Comparison of ENCODE assay signal across 9 mouse cellular contexts in genomic region chr15:89195261-89195681, GRCm38 (mm10). TPM values are rescaled to one million over a fixed set of nuclear protein-coding genes. Genes with fewer than 3 reads are reported as not detected.
DNase-seq lines count a peak whose midpoint lies in the region; ATAC-seq and TF ChIP-seq lines count a peak whose summit lies in the region.
"Had no signal": no experiment of that assay in that cellular context is flagged by ENCODE, and none has a peak within 500 bp of the region (broad histone marks: within the 10 kb centered on the region; RNA-seq: fewer than 3 reads in every experiment).

No protein-coding gene starts in this region.

- peak; percentile 16 to 27 for DNase-seq in B cell, adult 2 months
- peak; percentile 74 for DNase-seq in limb, embryonic 11.5 days (ENCODE audit: low spot score)
- DNase-seq in layer of hippocampus, adult 11-12 months (ENCODE audit: low spot score): no peak
- no peak for DNase-seq in gastrocnemius, adult 18-20 months (ENCODE audit: low spot score)

- peaks cover 22% of the 10 kb centered on the region for H3K4me1 ChIP-seq in erythroblast, embryonic 14.5 days (ENCODE audit: control insufficient read depth)
- 0 out of 2 replicates have a peak, but pooled peaks cover 3% of the 10 kb centered on the region for H3K4me1 ChIP-seq in embryonic fibroblast, embryonic 13.5 days (ENCODE audit: control insufficient read depth, insufficient read depth, low read length)
- no peaks in the 10 kb centered on the region for H3K4me1 ChIP-seq in limb, embryonic 11.5 days (ENCODE audit: control insufficient read depth, insufficient read depth, low read length)
- peaks cover 24% of the 10 kb centered on the region for H3K4me1 ChIP-seq in neural tube, embryonic 15.5 days

- ATAC-seq in erythroblast, adult 5-6 weeks (replicated peaks; ENCODE audit: low FRiP score, poor library complexity, severe bottlenecking): no peak
- ATAC-seq in limb, embryonic 11.5 days (ENCODE audit: insufficient number of reproducible peaks, low FRiP score, low TSS enrichment, low read depth): no peak; the same call in 1 of the 2 replicates
- ATAC-seq in neural tube, embryonic 15.5 days (ENCODE audit: low FRiP score): peak; percentile 12; the same call in 1 of the 2 replicates

- peak overlapping the region; percentile 66 for H3K4me2 ChIP-seq in limb, embryonic 11.5 days (ENCODE audit: low read depth, severe bottlenecking)
- peak overlapping the region; percentile 77 for H3K4me2 ChIP-seq in neural tube, embryonic 15.5 days

- no peaks in the 10 kb centered on the region for H3K27me3 ChIP-seq in erythroblast, embryonic 14.5 days (ENCODE audit: control insufficient read depth)
- no peaks in the 10 kb centered on the region for H3K27me3 ChIP-seq in limb, embryonic 11.5 days (ENCODE audit: control insufficient read depth, insufficient read depth, low read length)
- no peaks in the 10 kb centered on the region for H3K27me3 ChIP-seq in neural tube, embryonic 15.5 days (replicated peaks)
- H3K27me3 ChIP-seq: Patski had no signal

- TF ChIP-seq CTCF in embryonic fibroblast, embryonic 13.5 days (IDR thresholded peaks at IDR 0.05; ENCODE audit: borderline replicate concordance, insufficient read depth, low read length): no peak

- TF ChIP-seq POLR2A in embryonic fibroblast, embryonic 13.5 days (IDR thresholded peaks at IDR 0.05; ENCODE audit: low read depth, low read length): no peak

- no peak overlapping the region for H3K27ac ChIP-seq in embryonic fibroblast, embryonic 13.5 days (ENCODE audit: insufficient read depth, low read length)
- H3K27ac ChIP-seq in limb, embryonic 11.5 days (replicated peaks; ENCODE audit: low read depth, low read length): peak overlapping the region; percentile 92
- peak overlapping the region; percentile 99 for H3K27ac ChIP-seq in neural tube, embryonic 15.5 days (replicated peaks)

- peak overlapping the region; percentile 100 for H3K4me3 ChIP-seq in erythroblast, embryonic 14.5 days (replicated peaks)
- H3K4me3 ChIP-seq in embryonic fibroblast, embryonic 13.5 days (ENCODE audit: insufficient read depth, low read length): peak overlapping the region; percentile 85; the same call in 1 of the 2 replicates
- H3K4me3 ChIP-seq in limb, embryonic 11.5 days (ENCODE audit: low read depth, low read length): peak overlapping the region; percentile 60
- peak overlapping the region; percentile 97 for H3K4me3 ChIP-seq in neural tube, embryonic 15.5 days (replicated peaks)

- no peaks in the 10 kb centered on the region for H3K9me3 ChIP-seq in erythroblast, embryonic 14.5 days (ENCODE audit: control insufficient read depth, low read length)
- H3K9me3 ChIP-seq in limb, embryonic 11.5 days (ENCODE audit: control insufficient read depth, low read length): no peaks in the 10 kb centered on the region
- no peaks in the 10 kb centered on the region for H3K9me3 ChIP-seq in neural tube, embryonic 15.5 days (replicated peaks)

- peak overlapping the region; percentile 86 for H3K9ac ChIP-seq in limb, embryonic 11.5 days (ENCODE audit: low read length)
- H3K9ac ChIP-seq in neural tube, embryonic 15.5 days (replicated peaks): peak overlapping the region; percentile 100

- WGBS in limb, embryonic 11.5 days: 14% methylated on average over 6 of the region's 6 CpGs
- WGBS in neural tube, embryonic 15.5 days: 30% methylated on average over 6 of the region's 6 CpGs

- H3K36me3 ChIP-seq in erythroblast, embryonic 14.5 days (ENCODE audit: control insufficient read depth): peaks cover 7% of the 10 kb centered on the region
- no peaks in the 10 kb centered on the region for H3K36me3 ChIP-seq in limb, embryonic 11.5 days (ENCODE audit: control insufficient read depth, insufficient read depth, low read length)
- H3K36me3 ChIP-seq in neural tube, embryonic 15.5 days: peaks cover 12% of the 10 kb centered on the region

RNA-seq across cellular contexts. Expression of gene Dennd6b, which starts 1.0 kb away (rescaled TPM):
- polyA plus RNA-seq in erythroblast, embryonic 14.5 days (2012): 0.62 and 0.88 TPM in 2 replicates
- not detected in 2 replicates for total RNA-seq in erythroblast, adult 5-6 weeks (2015; ENCODE audit: low replicate concordance)
- total RNA-seq in erythroblast, adult 5-6 weeks (2017; ENCODE audit: low replicate concordance): 0.84 and 1.7 TPM in 2 replicates
- 3.1 and 4.2 TPM in 2 replicates for polyA plus RNA-seq in embryonic fibroblast, embryonic 13.5 days (2011; ENCODE audit: insufficient read length, low read depth, missing spikeins)
- 19.4 and 19.8 TPM in 2 replicates for polyA plus RNA-seq in limb, embryonic 11.5 days (2014; fragmentation: Nextera tagmentation; extraction: Ambion mirVana)
- polyA plus RNA-seq in neural tube, embryonic 15.5 days (2015; fragmentation: Nextera tagmentation; extraction: Ambion mirVana): 77.2 and 91.0 TPM in 2 replicates
- total RNA-seq in gastrocnemius, adult 18-20 months (2021): 1 to 10 TPM; 8.8 to 9.6 TPM

RNA-seq across cellular contexts. Expression of gene Plxnb2, which starts 14.7 kb away (rescaled TPM):
- 0.86 and 1.1 TPM in 2 replicates for polyA plus RNA-seq in erythroblast, embryonic 14.5 days (2012)
- total RNA-seq in erythroblast, adult 5-6 weeks (2015; ENCODE audit: low replicate concordance): 9.6 and 14.2 TPM in 2 replicates
- 4.9 and 6.9 TPM in 2 replicates for total RNA-seq in erythroblast, adult 5-6 weeks (2017; ENCODE audit: low replicate concordance)
- 194 and 237 TPM in 2 replicates for polyA plus RNA-seq in embryonic fibroblast, embryonic 13.5 days (2011; ENCODE audit: insufficient read length, low read depth, missing spikeins)
- 122 and 125 TPM in 2 replicates for polyA plus RNA-seq in limb, embryonic 11.5 days (2014; fragmentation: Nextera tagmentation; extraction: Ambion mirVana)
- polyA plus RNA-seq in neural tube, embryonic 15.5 days (2015; fragmentation: Nextera tagmentation; extraction: Ambion mirVana): 69.4 and 72.3 TPM in 2 replicates
- 1 to 10 TPM; 4.0 to 8.2 TPM for total RNA-seq in gastrocnemius, adult 18-20 months (2021)

RNA-seq across cellular contexts. Expression of gene Ppp6r2, which starts 16.1 kb away (rescaled TPM):
- 9.5 and 14.5 TPM in 2 replicates for polyA plus RNA-seq in erythroblast, embryonic 14.5 days (2012)
- 18.1 and 19.6 TPM in 2 replicates for total RNA-seq in erythroblast, adult 5-6 weeks (2015; ENCODE audit: low replicate concordance)
- 26.2 and 47.5 TPM in 2 replicates for total RNA-seq in erythroblast, adult 5-6 weeks (2017; ENCODE audit: low replicate concordance)
- 32.4 and 43.1 TPM in 2 replicates for polyA plus RNA-seq in embryonic fibroblast, embryonic 13.5 days (2011; ENCODE audit: insufficient read length, low read depth, missing spikeins)
- 22.7 and 23.4 TPM in 2 replicates for polyA plus RNA-seq in limb, embryonic 11.5 days (2014; fragmentation: Nextera tagmentation; extraction: Ambion mirVana)
- polyA plus RNA-seq in neural tube, embryonic 15.5 days (2015; fragmentation: Nextera tagmentation; extraction: Ambion mirVana): 62.8 and 67.7 TPM in 2 replicates
- total RNA-seq in gastrocnemius, adult 18-20 months (2021): 10 to 100 TPM; 90.7 to 93.0 TPM

RNA-seq across cellular contexts. Expression of gene Mapk11, which starts 45.8 kb away (rescaled TPM):
- 0.02 TPM in 1 of 2 replicates, not detected in the other for polyA plus RNA-seq in erythroblast, embryonic 14.5 days (2012)
- total RNA-seq in erythroblast, adult 5-6 weeks (2015; ENCODE audit: low replicate concordance): not detected in 2 replicates
- 0.17 TPM in 1 of 2 replicates, not detected in the other for total RNA-seq in erythroblast, adult 5-6 weeks (2017; ENCODE audit: low replicate concordance)
- 7.3 and 10.8 TPM in 2 replicates for polyA plus RNA-seq in embryonic fibroblast, embryonic 13.5 days (2011; ENCODE audit: insufficient read length, low read depth, missing spikeins)
- 15.3 and 16.6 TPM in 2 replicates for polyA plus RNA-seq in limb, embryonic 11.5 days (2014; fragmentation: Nextera tagmentation; extraction: Ambion mirVana)
- polyA plus RNA-seq in neural tube, embryonic 15.5 days (2015; fragmentation: Nextera tagmentation; extraction: Ambion mirVana): 22.5 and 27.5 TPM in 2 replicates
- total RNA-seq in gastrocnemius, adult 18-20 months (2021): 1 to 10 TPM in 1 of 2 experiments, under 1 TPM in 1; 0.89 to 1.9 TPM

RNA-seq across cellular contexts. Expression of gene Mapk12, which starts 54.8 kb away (rescaled TPM):
- 0.02 and 0.03 TPM in 2 replicates for polyA plus RNA-seq in erythroblast, embryonic 14.5 days (2012)
- total RNA-seq in erythroblast, adult 5-6 weeks (2015; ENCODE audit: low replicate concordance): not detected in 2 replicates
- total RNA-seq in erythroblast, adult 5-6 weeks (2017; ENCODE audit: low replicate concordance): not detected in 2 replicates
- polyA plus RNA-seq in embryonic fibroblast, embryonic 13.5 days (2011; ENCODE audit: insufficient read length, low read depth, missing spikeins): 10.1 and 16.4 TPM in 2 replicates
- 14.3 and 15.2 TPM in 2 replicates for polyA plus RNA-seq in limb, embryonic 11.5 days (2014; fragmentation: Nextera tagmentation; extraction: Ambion mirVana)
- 4.8 and 5.2 TPM in 2 replicates for polyA plus RNA-seq in neural tube, embryonic 15.5 days (2015; fragmentation: Nextera tagmentation; extraction: Ambion mirVana)
- 100 to 1,000 TPM; 142 to 145 TPM for total RNA-seq in gastrocnemius, adult 18-20 months (2021)

Comparison
In these comparisons a context has a peak if more than half of its experiments do, and no peak if none do; other contexts are left out.
1. DNase-seq: peak in B cell, adult 2 months (2 of 2) and limb, embryonic 11.5 days (single experiment); none in layer of hippocampus, adult 11-12 months (single experiment) and gastrocnemius, adult 18-20 months (single experiment).
2. RNA of gene Plxnb2, which starts 14.7 kb away (polyA plus RNA-seq): 194 to 237 TPM in embryonic fibroblast, embryonic 13.5 days, 122 to 125 TPM in limb, embryonic 11.5 days and 69.4 to 72.3 TPM in neural tube, embryonic 15.5 days; 0.86 to 1.1 TPM in erythroblast, embryonic 14.5 days; every median in the first group is over 10 times any median in the second.
3. Peak in every context shown above with its lines, with median percentiles within 50 percentile points of each other: H3K4me3 ChIP-seq.